Mouse (Mus musculus): ENCODE data around the gene Ngef. TPM values are rescaled to one million over a fixed set of nuclear protein-coding genes. Genes with fewer than 3 reads are reported as not detected.
"Not testable (repeated sequence)": the region's sequence is repeated elsewhere in the genome, so short reads cannot be mapped to it uniquely, and the experiment has no call there.

Gene Ngef
- polyA plus RNA-seq, 1 experiment, result not detected

DNA sequence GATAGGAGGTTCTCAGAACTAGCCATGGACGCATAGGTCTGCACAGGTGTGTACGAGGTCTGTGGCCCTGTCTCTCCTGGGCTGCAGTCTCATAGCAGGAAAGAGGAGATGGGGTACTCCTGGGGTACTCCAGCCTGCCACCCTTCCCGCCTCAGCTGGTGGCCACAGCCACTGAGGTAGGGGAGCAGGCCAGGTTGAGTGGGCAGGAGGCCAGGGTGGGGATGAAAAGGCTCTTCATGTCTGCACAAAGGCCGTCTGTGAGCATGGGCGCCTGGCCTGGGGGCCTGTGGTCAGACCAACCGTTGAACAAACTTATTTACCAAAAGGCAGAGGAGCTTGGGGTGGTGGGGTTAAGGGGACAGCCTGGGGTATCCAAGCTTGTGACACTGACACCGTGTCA, 101.8 kb downstream of the Ngef start:
- WGBS, result 63% methylated on average over 7 of the region's 7 CpGs
- Histone ChIP-seq H3K4me3 (ENCODE audit: insufficient read depth, low read depth, low read length) (no peak overlapping the region), H3K27ac (ENCODE audit: insufficient read depth, low read depth, low read length) (no peak overlapping the region), H3K4me1 (ENCODE audit: control insufficient read depth, insufficient read depth, low read length) (peaks cover 17% of the 10 kb centered on the region)
- no peak for TF ChIP-seq CTCF (IDR thresholded peaks at IDR 0.05; ENCODE audit: insufficient read depth, low read depth, low read length)
- no peak for TF ChIP-seq POLR2A (IDR thresholded peaks at IDR 0.05; ENCODE audit: insufficient read depth, low read depth, low read length)

DNA sequence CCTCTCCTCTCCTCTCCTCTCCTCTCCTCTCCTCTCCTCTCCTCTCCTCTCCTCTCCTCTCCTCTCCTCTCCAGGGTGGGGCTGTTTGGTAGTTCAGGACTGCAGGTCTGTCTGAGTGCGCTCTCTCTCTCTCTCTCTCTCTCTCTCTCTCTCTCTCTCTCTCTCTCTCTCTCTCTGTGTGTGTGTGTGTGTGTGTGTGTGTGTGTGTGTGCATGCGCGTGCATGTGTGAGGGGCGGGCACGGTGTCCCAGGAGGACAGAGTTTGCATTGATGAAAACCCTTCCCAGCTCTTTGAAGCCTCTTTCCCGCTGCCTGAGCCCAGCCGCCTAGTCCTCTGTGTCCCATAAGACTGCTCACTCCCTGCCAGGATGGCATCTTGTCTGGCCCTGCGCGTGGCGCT, 103.7 kb downstream of the Ngef start, which contains the start of gene Snorc:
TSS of gene Snorc (plus strand) at position 301 of the 400 bp plus-strand sequence.
- not testable (repeated sequence) for H3K4me3 ChIP-seq (ENCODE audit: insufficient read depth, low read depth, low read length); H3K4me1 ChIP-seq (ENCODE audit: control insufficient read depth, insufficient read depth, low read length); H3K27ac ChIP-seq (ENCODE audit: insufficient read depth, low read depth, low read length)
- 44% methylated on average over 8 of the region's 10 CpGs for WGBS

DNA sequence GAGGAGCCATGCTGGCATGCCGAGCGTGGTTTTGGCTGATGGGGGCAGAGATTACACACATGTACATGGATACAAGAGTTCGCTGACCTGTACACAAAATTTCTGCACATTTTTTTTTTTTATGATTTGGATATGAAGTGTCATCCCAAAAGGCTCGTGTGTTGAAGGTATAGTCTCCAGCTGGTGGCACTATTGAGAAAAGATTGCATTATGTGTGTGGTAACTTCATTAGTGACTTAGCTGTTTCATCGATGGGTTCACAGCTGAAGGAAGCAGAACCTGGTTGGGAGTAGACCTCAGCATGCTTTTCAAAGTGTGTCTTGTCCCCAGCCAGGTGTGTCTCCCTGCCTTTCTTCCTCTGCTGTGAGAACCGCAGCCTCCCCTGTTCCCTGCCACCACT, 105.3 kb downstream of the Ngef start:
- TF ChIP-seq POLR2A (IDR thresholded peaks at IDR 0.05; ENCODE audit: insufficient read depth, low read depth, low read length) (no peak), CTCF (IDR thresholded peaks at IDR 0.05; ENCODE audit: insufficient read depth, low read depth, low read length) (no peak)
- Histone ChIP-seq H3K4me3 (ENCODE audit: insufficient read depth, low read depth, low read length) (no peak overlapping the region), H3K27ac (ENCODE audit: insufficient read depth, low read depth, low read length) (no peak overlapping the region), H3K4me1 (ENCODE audit: control insufficient read depth, insufficient read depth, low read length) (peaks cover 8% of the 10 kb centered on the region)
- whole genome bisulfite sequencing, result 66% methylated on average over 6 of the region's 6 CpGs

DNA sequence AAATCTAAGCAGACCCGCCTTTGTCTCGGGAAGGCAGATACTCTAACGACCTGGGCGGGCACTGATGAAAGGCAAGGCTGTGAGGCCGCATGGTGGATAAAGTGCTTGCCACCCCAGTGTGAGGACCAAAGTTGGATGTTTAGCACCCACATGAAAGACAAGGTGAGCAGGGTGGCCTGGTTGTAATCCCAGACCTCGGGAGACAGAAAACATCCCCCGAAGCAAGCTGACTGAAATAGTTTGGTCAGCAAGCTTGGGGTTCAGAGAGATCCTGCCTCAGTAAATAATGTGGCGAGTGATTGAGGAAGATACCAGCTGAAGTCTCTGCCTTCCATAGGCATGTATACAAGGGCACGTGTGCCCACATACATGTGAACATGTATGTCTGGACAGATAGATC, 106.2 kb downstream of the Ngef start:
- no peak overlapping the region for H3K27ac ChIP-seq (ENCODE audit: insufficient read depth, low read depth, low read length)
- TF ChIP-seq CTCF (IDR thresholded peaks at IDR 0.05; ENCODE audit: insufficient read depth, low read depth, low read length), result no peak
- no peak for TF ChIP-seq POLR2A (IDR thresholded peaks at IDR 0.05; ENCODE audit: insufficient read depth, low read depth, low read length)
- 65% methylated on average over 9 of the region's 9 CpGs for WGBS
- H3K4me1 ChIP-seq (ENCODE audit: control insufficient read depth, insufficient read depth, low read length), result peaks cover 8% of the 10 kb centered on the region
- H3K4me3 ChIP-seq (ENCODE audit: insufficient read depth, low read depth, low read length), result no peak overlapping the region

DNA sequence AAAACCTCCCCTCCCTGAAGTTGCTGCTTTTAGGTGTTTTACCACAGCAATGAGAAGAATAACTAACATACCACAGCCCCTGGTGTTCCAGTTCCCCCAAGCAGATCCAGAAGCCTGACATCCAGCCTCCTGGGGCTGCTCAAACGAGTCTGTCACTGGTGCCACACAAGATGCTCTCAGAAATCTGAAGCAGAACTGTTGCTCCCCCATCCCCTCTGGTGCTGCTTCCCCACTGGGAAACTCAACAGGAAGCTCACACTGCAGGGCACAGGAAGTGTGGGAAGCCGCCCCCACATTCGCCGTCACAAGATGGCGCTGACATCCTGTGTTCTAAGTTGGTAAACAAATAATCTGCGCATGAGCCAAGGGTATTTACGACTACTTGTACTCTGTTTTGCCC, 113.8 kb downstream of the Ngef start:
- H3K27ac ChIP-seq (ENCODE audit: insufficient read depth, low read depth, low read length); H3K4me1 ChIP-seq (ENCODE audit: control insufficient read depth, insufficient read depth, low read length); H3K4me3 ChIP-seq (ENCODE audit: insufficient read depth, low read depth, low read length): not testable (repeated sequence)
- 87% methylated on average over 7 of the region's 7 CpGs for WGBS

DNA sequence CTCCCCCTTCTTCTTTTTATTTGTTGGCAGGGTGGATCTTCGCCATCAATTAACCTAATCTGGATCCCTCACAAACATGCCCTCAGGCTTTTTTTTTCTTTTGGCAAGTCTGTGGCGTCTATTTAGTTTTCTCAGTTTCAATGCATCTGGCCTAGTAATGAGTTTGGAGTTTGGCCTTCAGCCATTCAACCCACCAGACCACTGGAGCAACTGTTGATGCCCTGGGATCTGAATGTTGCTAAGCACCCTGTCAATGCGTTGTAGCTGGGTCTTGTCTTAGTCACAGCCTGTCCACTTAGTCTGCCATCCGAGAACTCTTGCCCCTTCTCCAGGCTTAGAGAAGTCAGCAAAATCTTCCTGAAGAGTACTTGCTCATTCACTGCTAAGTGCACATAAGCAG, 115.6 kb downstream of the Ngef start:
- Histone ChIP-seq H3K4me1 (ENCODE audit: control insufficient read depth, insufficient read depth, low read length) (no peaks in the 10 kb centered on the region), H3K4me3 (ENCODE audit: insufficient read depth, low read depth, low read length) (no peak overlapping the region), H3K27ac (ENCODE audit: insufficient read depth, low read depth, low read length) (no peak overlapping the region)
- 28% methylated on average over 4 of the region's 4 CpGs for WGBS
- TF ChIP-seq CTCF (IDR thresholded peaks at IDR 0.05; ENCODE audit: insufficient read depth, low read depth, low read length) (no peak), POLR2A (IDR thresholded peaks at IDR 0.05; ENCODE audit: insufficient read depth, low read depth, low read length) (no peak)

DNA sequence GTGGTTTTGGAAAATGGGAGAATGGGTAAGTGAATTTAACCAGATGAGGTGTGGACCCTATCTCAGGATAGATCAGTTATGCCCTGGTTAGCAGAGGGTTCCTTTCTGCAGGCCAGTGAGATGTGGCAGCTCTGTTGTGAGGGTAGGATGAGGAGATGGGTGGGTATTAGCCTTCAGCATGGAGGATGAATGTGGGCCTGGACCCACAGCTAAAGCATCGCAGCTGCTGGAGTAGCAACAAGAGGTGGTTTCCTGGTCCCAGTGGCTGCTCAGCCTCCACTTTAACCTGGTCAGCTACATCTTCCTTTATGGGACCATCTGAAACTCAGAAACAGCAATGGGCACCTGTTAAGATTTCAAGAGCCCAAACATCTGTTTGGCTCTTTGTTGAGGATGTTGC, 117.2 kb downstream of the Ngef start:
- H3K27ac ChIP-seq (ENCODE audit: insufficient read depth, low read depth, low read length), result no peak overlapping the region
- 95% methylated on average over 1 of the region's 1 CpGs for WGBS
- H3K4me1 ChIP-seq (ENCODE audit: control insufficient read depth, insufficient read depth, low read length), result no peaks in the 10 kb centered on the region
- no peak overlapping the region for H3K4me3 ChIP-seq (ENCODE audit: insufficient read depth, low read depth, low read length)
- TF ChIP-seq POLR2A (IDR thresholded peaks at IDR 0.05; ENCODE audit: insufficient read depth, low read depth, low read length) (no peak), CTCF (IDR thresholded peaks at IDR 0.05; ENCODE audit: insufficient read depth, low read depth, low read length) (no peak)

DNA sequence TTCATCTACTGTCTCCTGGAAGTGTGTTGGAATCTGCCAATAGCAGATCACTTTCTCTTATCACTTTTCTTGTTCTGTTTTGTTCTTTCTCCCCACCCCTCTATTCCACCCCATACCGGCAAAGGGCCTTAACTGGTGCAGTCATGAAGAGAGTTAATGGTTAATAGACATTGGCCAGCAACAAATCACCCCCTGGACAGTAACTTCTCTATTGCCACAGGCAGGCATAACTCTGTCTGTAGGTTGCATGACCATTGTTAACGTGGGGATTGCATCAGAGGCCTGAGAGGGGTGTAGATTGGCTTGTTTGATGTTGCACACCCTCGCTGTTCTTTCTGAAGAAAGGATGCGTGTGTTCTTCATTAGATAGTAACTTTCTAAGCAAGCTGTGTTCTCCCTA, 124.2 kb downstream of the Ngef start:
- 83% methylated on average over 4 of the region's 4 CpGs for WGBS
- Histone ChIP-seq H3K4me3 (ENCODE audit: insufficient read depth, low read depth, low read length) (no peak overlapping the region), H3K27ac (ENCODE audit: insufficient read depth, low read depth, low read length) (no peak overlapping the region), H3K4me1 (ENCODE audit: control insufficient read depth, insufficient read depth, low read length) (no peaks in the 10 kb centered on the region)
- no peak for TF ChIP-seq POLR2A (IDR thresholded peaks at IDR 0.05; ENCODE audit: insufficient read depth, low read depth, low read length)
- TF ChIP-seq CTCF (IDR thresholded peaks at IDR 0.05; ENCODE audit: insufficient read depth, low read depth, low read length), result no peak

DNA sequence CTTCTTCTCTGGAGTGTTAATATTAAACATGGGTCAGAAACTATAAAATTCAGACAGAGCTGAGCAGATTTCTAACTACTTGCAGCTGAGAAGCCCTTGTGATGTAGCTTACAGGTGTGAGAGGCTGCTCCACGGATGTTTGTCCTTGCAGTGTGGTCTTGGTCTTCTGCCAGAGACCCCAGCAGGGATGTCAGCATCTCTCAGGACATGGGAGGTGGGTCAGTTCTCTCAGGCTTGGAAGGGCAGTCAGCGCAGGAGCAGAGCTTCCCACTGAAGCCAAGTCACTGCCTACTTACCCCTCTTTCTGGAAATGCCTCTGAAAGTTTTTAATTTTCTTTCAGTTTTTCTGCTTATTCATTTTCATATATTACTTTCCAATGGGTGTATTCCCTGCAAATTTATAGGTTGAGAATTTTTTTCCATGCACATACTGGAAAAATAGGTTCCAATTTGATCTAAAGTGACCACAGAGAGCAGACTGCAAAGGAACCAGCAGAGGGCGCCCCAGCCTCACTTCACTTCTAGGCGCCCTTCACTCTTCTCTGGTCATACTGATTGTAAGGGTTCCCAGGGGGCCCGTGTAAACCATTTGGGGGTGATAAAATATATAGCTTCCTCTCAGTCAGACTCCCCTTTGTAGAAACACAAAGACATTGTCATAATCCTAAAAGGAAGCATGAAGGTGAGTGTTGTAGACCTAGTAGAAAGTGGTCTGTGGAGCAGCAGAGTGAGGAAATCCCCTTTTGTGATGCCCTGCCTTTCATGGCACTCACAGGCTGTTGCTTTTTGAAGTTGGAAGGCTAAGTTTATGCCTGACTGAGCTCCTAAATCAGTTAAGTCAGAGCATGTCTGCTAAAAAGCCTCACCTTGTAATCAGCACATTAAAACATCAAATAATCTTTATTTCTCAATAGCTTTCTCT, 126.2 kb downstream of the Ngef start:
- Histone ChIP-seq H3K4me3 (ENCODE audit: insufficient read depth, low read depth, low read length) (no peak overlapping the region), H3K27ac (ENCODE audit: insufficient read depth, low read depth, low read length) (no peak overlapping the region), H3K4me1 (ENCODE audit: control insufficient read depth, insufficient read depth, low read length) (no peaks in the 10 kb centered on the region)
- 38% methylated on average over 5 of the region's 5 CpGs for WGBS
- TF ChIP-seq POLR2A (IDR thresholded peaks at IDR 0.05; ENCODE audit: insufficient read depth, low read depth, low read length) (no peak), CTCF (IDR thresholded peaks at IDR 0.05; ENCODE audit: insufficient read depth, low read depth, low read length) (peak; percentile 40; the same call in 1 of the 2 replicates)
